Comparison of ENCODE assay signal across 8 mouse cellular contexts in the genomic region with DNA sequence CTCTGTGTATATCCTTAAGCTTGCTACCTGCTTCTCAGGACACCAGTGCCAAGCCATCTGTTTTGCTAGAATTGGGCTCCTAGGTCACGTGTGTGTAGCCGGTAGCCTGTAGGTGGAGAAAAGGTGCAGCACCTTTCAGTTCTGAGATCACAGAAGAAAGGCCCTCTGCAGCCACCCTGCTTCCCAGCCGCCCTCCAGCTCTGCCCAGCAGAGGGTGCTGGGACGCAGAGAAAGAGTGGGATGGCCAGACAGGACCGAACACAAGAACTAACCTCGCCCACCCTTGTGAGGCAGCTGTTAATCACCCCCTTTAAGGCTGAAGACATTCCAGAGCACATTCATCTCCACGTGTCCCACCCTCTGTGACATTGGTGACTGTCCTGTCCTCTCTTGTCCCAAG.
A peak's percentile ranks its signal among the peaks of the same experiment; 100 is the strongest.
DNase-seq lines count a peak whose midpoint lies in the region; ATAC-seq and TF ChIP-seq lines count a peak whose summit lies in the region.

No protein-coding gene starts in this region.

- in situ Hi-C loops in Patski (cut with MboI; ENCODE audit: low pct_unique_long_range_greater_than_20kb): no loop called here

- H3K9ac ChIP-seq in forebrain, embryonic 12.5 days: no peak overlapping the region

- no peak overlapping the region for H3K27ac ChIP-seq in forebrain, embryonic 12.5 days

- peaks cover 15% of the 10 kb centered on the region for H3K4me1 ChIP-seq in forebrain, embryonic 12.5 days

- 61% methylated on average over 7 of the region's 7 CpGs for WGBS in forebrain, embryonic 12.5 days

- DNase-seq in cerebellum, adult 18-20 months: peak; percentile 41 to 44
- DNase-seq in cerebellum, adult 11-12 months: no peak
- DNase-seq in layer of hippocampus, postnatal 10 days (ENCODE audit: low spot score in 2 of 2): peak; percentile 19 to 35
- DNase-seq in layer of hippocampus, postnatal 36 days: no peak
- no peak for DNase-seq in Patski (ENCODE audit: low read depth, low spot score)
- peak; percentile 41 for DNase-seq in kidney, postnatal 10 days
- no peak for DNase-seq in right cerebral cortex, postnatal 4 days

- no peaks in the 10 kb centered on the region for H3K27me3 ChIP-seq in Patski
- H3K27me3 ChIP-seq in forebrain, embryonic 12.5 days: no peaks in the 10 kb centered on the region

- CTCF ChIA-PET in Patski (lab: Charles Lee): no interaction called here

- ATAC-seq in Patski: no peak
- no peak for ATAC-seq in forebrain, embryonic 12.5 days (ENCODE audit: low FRiP score)

- no peak overlapping the region for H3K4me2 ChIP-seq in forebrain, embryonic 12.5 days

- TF ChIP-seq CTCF in Patski (IDR thresholded peaks at IDR 0.05): peak; percentile 47

- no peaks in the 10 kb centered on the region for H3K36me3 ChIP-seq in forebrain, embryonic 12.5 days (replicated peaks)

- POLR2A ChIA-PET in Patski (lab: Charles Lee): no interaction called here

- H3K4me3 ChIP-seq in forebrain, embryonic 12.5 days (replicated peaks): no peak overlapping the region

- H3K9me3 ChIP-seq in forebrain, embryonic 12.5 days: no peaks in the 10 kb centered on the region

Comparison
In these comparisons a context has a peak if more than half of its experiments do, and no peak if none do; other contexts are left out.
1. DNase-seq: peak in cerebellum, adult 18-20 months (2 of 2), layer of hippocampus, postnatal 10 days (2 of 2) and kidney, postnatal 10 days (single experiment); none in cerebellum, adult 11-12 months (single experiment), layer of hippocampus, postnatal 36 days (0 of 2), Patski (single experiment) and right cerebral cortex, postnatal 4 days (single experiment).